Mouse (Mus musculus): ENCODE results near the gene Dcaf12.
A peak's percentile ranks its signal among the peaks of the same experiment; 100 is the strongest.

The Dcaf12 gene

GRCm38 (mm10) chr4:41310567-41311563, 3.8 kb downstream of the Dcaf12 start:
- no peak for DNase-seq (ENCODE audit: low spot score)

GRCm38 (mm10) chr4:41307406-41307805, 7.3 kb downstream of the Dcaf12 start:
- no peak for DNase-seq (ENCODE audit: low spot score)

- no peak for DNase-seq (ENCODE audit: low spot score)
Measured at GRCm38 (mm10) chr4:41304302-41304701, 10.4 kb downstream of the Dcaf12 start.

- DNase-seq (ENCODE audit: low spot score), result no peak
Measured at GRCm38 (mm10) chr4:41303671-41304070, 11.0 kb downstream of the Dcaf12 start.

GRCm38 (mm10) chr4:41298976-41299375, 15.7 kb downstream of the Dcaf12 start:
- no peak for DNase-seq (ENCODE audit: low spot score)

- no peak for DNase-seq (ENCODE audit: low spot score)
Measured at GRCm38 (mm10) chr4:41295960-41296359, 18.7 kb downstream of the Dcaf12 start.

- peak; percentile 27 for DNase-seq (ENCODE audit: low spot score)
Measured at GRCm38 (mm10) chr4:41295507-41295906, 19.2 kb downstream of the Dcaf12 start.

- peak; percentile 28 for DNase-seq (ENCODE audit: low spot score)
Measured at GRCm38 (mm10) chr4:41293907-41294306, 20.8 kb downstream of the Dcaf12 start.

- no peak for DNase-seq (ENCODE audit: low spot score)
Measured at GRCm38 (mm10) chr4:41289802-41290201, 24.9 kb downstream of the Dcaf12 start.

- DNase-seq (ENCODE audit: low spot score), result peak; percentile 47
Measured at GRCm38 (mm10) chr4:41286420-41286819, 28.3 kb downstream of the Dcaf12 start.

- no peak for DNase-seq (ENCODE audit: low spot score)
Measured at GRCm38 (mm10) chr4:41284087-41284486, 30.6 kb downstream of the Dcaf12 start.

- DNase-seq (ENCODE audit: low spot score), result no peak
Measured at GRCm38 (mm10) chr4:41275927-41276326, 38.8 kb downstream of the Dcaf12 start.

GRCm38 (mm10) chr4:41274980-41275850, 39.5 kb downstream of the Dcaf12 start, which contains the start of gene Ubap2:
Ubap2 (minus strand) TSS chr4:41275144.
- peak; percentile 97 for DNase-seq (ENCODE audit: low spot score)

- peak; percentile 20 for DNase-seq (ENCODE audit: low spot score)
Measured at GRCm38 (mm10) chr4:41274377-41274979, 40.2 kb downstream of the Dcaf12 start.

GRCm38 (mm10) chr4:41268133-41268532, 46.6 kb downstream of the Dcaf12 start:
- no peak for DNase-seq (ENCODE audit: low spot score)

GRCm38 (mm10) chr4:41266350-41266749, 48.3 kb downstream of the Dcaf12 start:
- no peak for DNase-seq (ENCODE audit: low spot score)

GRCm38 (mm10) chr4:41260691-41261090, 54.0 kb downstream of the Dcaf12 start:
- DNase-seq (ENCODE audit: low spot score), result no peak

- no peak for DNase-seq (ENCODE audit: low spot score)
Measured at GRCm38 (mm10) chr4:41259019-41259418, 55.7 kb downstream of the Dcaf12 start.

GRCm38 (mm10) chr4:41257752-41258151, 56.9 kb downstream of the Dcaf12 start:
- no peak for DNase-seq (ENCODE audit: low spot score)

GRCm38 (mm10) chr4:41255564-41256210, 59.0 kb downstream of the Dcaf12 start:
- DNase-seq (ENCODE audit: low spot score), result no peak

- DNase-seq (ENCODE audit: low spot score), result peak; percentile 30
Measured at GRCm38 (mm10) chr4:41253756-41254155, 60.9 kb downstream of the Dcaf12 start.

- DNase-seq (ENCODE audit: low spot score), result no peak
Measured at GRCm38 (mm10) chr4:41245408-41245807, 69.3 kb downstream of the Dcaf12 start.
